In genomic region chr13:81965431-81965830, GRCm38 (mm10) we compare ENCODE assay signal across 36 mouse cellular contexts.
"Had no signal": no experiment of that assay in that cellular context is flagged by ENCODE, and none has a peak within 500 bp of the region (broad histone marks: within the 10 kb centered on the region; RNA-seq: fewer than 3 reads in every experiment).

No protein-coding gene starts in this region.

- H3K9ac ChIP-seq: heart, embryonic 12.5 days; heart, embryonic 13.5 days; heart, embryonic 15.5 days; hindbrain, embryonic 12.5 days; hindbrain, embryonic 13.5 days; hindbrain, embryonic 14.5 days; hindbrain, embryonic 15.5 days; intestine, embryonic 15.5 days; kidney, embryonic 15.5 days had no signal

- DNase-seq: heart, postnatal 10 days; heart, postnatal 14 days; heart, postnatal 36 days; heart, postnatal 4 days; kidney, adult 11 months; kidney, adult 18-20 months; kidney, adult 2 months; kidney, adult 8-10 months; kidney, adult 9 months; kidney, postnatal 10 days; kidney, postnatal 14 days; kidney, postnatal 25 days; kidney, postnatal 36 days; kidney, postnatal 4 days; layer of hippocampus, adult 9-11 months; layer of hippocampus, postnatal 36 days had no signal

- H3K4me1 ChIP-seq: heart, embryonic 10.5 days; heart, embryonic 12.5 days; heart, embryonic 13.5 days; heart, embryonic 15.5 days; hindbrain, embryonic 10.5 days; hindbrain, embryonic 12.5 days; hindbrain, embryonic 13.5 days; hindbrain, embryonic 15.5 days; intestine, embryonic 15.5 days; kidney, embryonic 15.5 days had no signal

- H3K36me3 ChIP-seq: heart, embryonic 10.5 days; heart, embryonic 12.5 days; heart, embryonic 13.5 days; heart, embryonic 15.5 days; hindbrain, embryonic 10.5 days; hindbrain, embryonic 12.5 days; hindbrain, embryonic 13.5 days; hindbrain, embryonic 15.5 days; intestine, embryonic 15.5 days; kidney, embryonic 15.5 days had no signal

- H3K9me3 ChIP-seq: heart, embryonic 10.5 days; heart, embryonic 12.5 days; heart, embryonic 15.5 days; hindbrain, embryonic 10.5 days; hindbrain, embryonic 12.5 days; hindbrain, embryonic 13.5 days; hindbrain, embryonic 15.5 days; intestine, embryonic 15.5 days; kidney, embryonic 15.5 days had no signal

- H3K4me3 ChIP-seq: heart, embryonic 10.5 days; heart, embryonic 12.5 days; heart, embryonic 13.5 days; heart, embryonic 15.5 days; hindbrain, embryonic 10.5 days; hindbrain, embryonic 12.5 days; hindbrain, embryonic 13.5 days; hindbrain, embryonic 15.5 days; intestine, embryonic 15.5 days; kidney, embryonic 15.5 days; layer of hippocampus, adult 2 months; left cerebral cortex, adult 2 months had no signal

- H3K4me2 ChIP-seq: heart, embryonic 11.5 days; heart, embryonic 12.5 days; heart, embryonic 13.5 days; heart, embryonic 15.5 days; hindbrain, embryonic 12.5 days; hindbrain, embryonic 13.5 days; hindbrain, embryonic 14.5 days; hindbrain, embryonic 15.5 days; intestine, embryonic 15.5 days; kidney, embryonic 15.5 days had no signal

- ATAC-seq: hindbrain, embryonic 16.5 days; hindbrain, postnatal 0 days; inflammation-experienced regulatory T-cells, adult 6 months; intestine, embryonic 15.5 days; intestine, embryonic 16.5 days; intestine, postnatal 0 days had no signal

- H3K27ac ChIP-seq: heart, embryonic 10.5 days; heart, embryonic 13.5 days; heart, embryonic 15.5 days; hindbrain, embryonic 10.5 days; hindbrain, embryonic 12.5 days; hindbrain, embryonic 13.5 days; hindbrain, embryonic 14.5 days; hindbrain, embryonic 15.5 days; hindbrain, postnatal 0 days; intestine, embryonic 15.5 days; kidney, embryonic 15.5 days; kidney, postnatal 0 days; layer of hippocampus, adult 2 months; left cerebral cortex, adult 2 months had no signal

- H3K27me3 ChIP-seq: heart, embryonic 12.5 days; heart, embryonic 13.5 days; heart, embryonic 15.5 days; hindbrain, embryonic 12.5 days; hindbrain, embryonic 13.5 days; hindbrain, embryonic 15.5 days; intestine, embryonic 15.5 days; kidney, embryonic 15.5 days had no signal
